10 mouse cellular contexts compared by ENCODE assay signal in genomic region chr5:127405391-127406000, GRCm38 (mm10).
DNase-seq lines count a peak whose midpoint lies in the region; ATAC-seq and TF ChIP-seq lines count a peak whose summit lies in the region.
"Had no signal": no experiment of that assay in that cellular context is flagged by ENCODE, and none has a peak within 500 bp of the region (broad histone marks: within the 10 kb centered on the region; RNA-seq: fewer than 3 reads in every experiment).

No protein-coding gene starts in this region.

- H3K4me3 ChIP-seq in lung, postnatal 0 days (ENCODE audit: low read depth, low read length), result no peak overlapping the region
- H3K4me3 ChIP-seq: liver, embryonic 15.5 days had no signal

- WGBS in lung, postnatal 0 days, result 12% methylated on average over 18 of the region's 18 CpGs

- peak; percentile 91 for TF ChIP-seq EP300 in lung, postnatal 0 days (IDR thresholded peaks at IDR 0.05)

- H3K9me3 ChIP-seq in lung, postnatal 0 days (ENCODE audit: low read length), result no peaks in the 10 kb centered on the region
- H3K9me3 ChIP-seq: liver, embryonic 15.5 days had no signal

- no peak for TF ChIP-seq CTCF in lung, postnatal 0 days (IDR thresholded peaks at IDR 0.05)

- H3K36me3 ChIP-seq in lung, postnatal 0 days (ENCODE audit: insufficient read depth, low read length), result no peaks in the 10 kb centered on the region
- H3K36me3 ChIP-seq: liver, embryonic 15.5 days had no signal

- peak overlapping the region; percentile 35 for H3K4me2 ChIP-seq in lung, postnatal 0 days (replicated peaks; ENCODE audit: low read depth, low read length)
- H3K4me2 ChIP-seq: liver, embryonic 15.5 days had no signal

- no peak overlapping the region for H3K9ac ChIP-seq in lung, postnatal 0 days (replicated peaks; ENCODE audit: low read depth)
- H3K9ac ChIP-seq: liver, embryonic 15.5 days had no signal

- ATAC-seq in lung, postnatal 0 days, result peak; percentile 91

- no peaks in the 10 kb centered on the region for H3K27me3 ChIP-seq in lung, postnatal 0 days (replicated peaks; ENCODE audit: insufficient read depth, low read length)
- H3K27me3 ChIP-seq: CH12.LX; liver, embryonic 15.5 days had no signal

- peak overlapping the region; percentile 62 for H3K27ac ChIP-seq in lung, postnatal 0 days (ENCODE audit: low read length)
- H3K27ac ChIP-seq: liver, embryonic 15.5 days had no signal

- no peaks in the 10 kb centered on the region; the same call in 1 of the 2 replicates for H3K4me1 ChIP-seq in lung, postnatal 0 days (ENCODE audit: insufficient read depth, low read depth, low read length)
- H3K4me1 ChIP-seq: liver, embryonic 15.5 days had no signal

- peak; percentile 61 to 70 for DNase-seq in layer of hippocampus, postnatal 10 days (ENCODE audit: low spot score in 2 of 2)
- no peak for DNase-seq in layer of hippocampus, adult 18-20 months (ENCODE audit: low spot score in 2 of 2)
- DNase-seq in cerebellum, postnatal 10 days, result peak; percentile 98 to 99
- DNase-seq in heart, adult 18-20 months, result peak; percentile 33 to 53
- peak; percentile 17 for DNase-seq in kidney, adult 11 months
- DNase-seq in lung, postnatal 0 days (ENCODE audit: low spot score), result peak; percentile 85
- DNase-seq in right cerebral cortex, postnatal 36 days (ENCODE audit: low spot score in 2 of 2), result peak; percentile 6 to 12
- no peak for DNase-seq in urinary bladder, postnatal 25 days (ENCODE audit: low spot score)

Comparison
In these comparisons a context has a peak if more than half of its experiments do, and no peak if none do; other contexts are left out.
1. DNase-seq: peak in layer of hippocampus, postnatal 10 days (2 of 2), cerebellum, postnatal 10 days (2 of 2), heart, adult 18-20 months (2 of 2), kidney, adult 11 months (single experiment), lung, postnatal 0 days (single experiment) and right cerebral cortex, postnatal 36 days (2 of 2); none in layer of hippocampus, adult 18-20 months (0 of 2) and urinary bladder, postnatal 25 days (single experiment).